Mouse (Mus musculus): ENCODE measurements at regions not wholly inside any gene's neighbourhood (a gene's known extent, or its start where the extent isn't known, plus 50 kb on each side); places are given as distances from the start of the nearest gene placed in this dataset.

- H3K9ac ChIP-seq (replicated peaks; ENCODE audit: low read length), result no peak overlapping the region
- WGBS, result 50% methylated on average over 4 of the region's 4 CpGs
These were observed 114.9 kb upstream of the Kirrel3 start for GRCm38 (mm10) chr9:34370686-34371398.

GRCm38 (mm10) chr9:34375187-34375586 lies 110.5 kb upstream of the Kirrel3 start:
- no peak overlapping the region for H3K4me2 ChIP-seq (replicated peaks; ENCODE audit: low read depth, low read length)

More at GRCm38 (mm10) chr9:34370686-34371398, 114.9 kb upstream of the Kirrel3 start:
- Histone ChIP-seq H3K9me3 (ENCODE audit: low read length) (no peaks in the 10 kb centered on the region), H3K36me3 (ENCODE audit: insufficient read depth, low read length) (no peaks in the 10 kb centered on the region), H3K27me3 (ENCODE audit: insufficient read depth, low read length) (no peaks in the 10 kb centered on the region), H3K27ac (ENCODE audit: low read length) (no peak overlapping the region), H3K4me3 (ENCODE audit: low read length) (no peak overlapping the region), H3K4me1 (ENCODE audit: insufficient read depth, low read length) (no peaks in the 10 kb centered on the region), H3K4me2 (replicated peaks; ENCODE audit: low read depth, low read length) (no peak overlapping the region)
- no peak for ATAC-seq (ENCODE audit: low FRiP score, low TSS enrichment)

GRCm38 (mm10) chr9:34380008-34380407 lies 105.7 kb upstream of the Kirrel3 start:
- no peak overlapping the region for H3K9ac ChIP-seq (replicated peaks; ENCODE audit: low read length)
- 76% methylated on average over 3 of the region's 3 CpGs for WGBS
- no peak overlapping the region for H3K4me3 ChIP-seq (ENCODE audit: low read length)
- no peak overlapping the region for H3K4me2 ChIP-seq (replicated peaks; ENCODE audit: low read depth, low read length)
- H3K27me3 ChIP-seq (ENCODE audit: insufficient read depth, low read length), result no peaks in the 10 kb centered on the region
- no peak overlapping the region for H3K27ac ChIP-seq (ENCODE audit: low read length)
- H3K36me3 ChIP-seq (ENCODE audit: insufficient read depth, low read length), result no peaks in the 10 kb centered on the region
- H3K4me1 ChIP-seq (ENCODE audit: insufficient read depth, low read length), result no peaks in the 10 kb centered on the region
- ATAC-seq (ENCODE audit: low FRiP score, low TSS enrichment), result no peak
- no peaks in the 10 kb centered on the region for H3K9me3 ChIP-seq (ENCODE audit: low read length)

More at GRCm38 (mm10) chr9:34375187-34375586, 110.5 kb upstream of the Kirrel3 start:
- no peaks in the 10 kb centered on the region for H3K27me3 ChIP-seq (ENCODE audit: insufficient read depth, low read length)
- no peaks in the 10 kb centered on the region for H3K4me1 ChIP-seq (ENCODE audit: insufficient read depth, low read length)
- no peaks in the 10 kb centered on the region for H3K9me3 ChIP-seq (ENCODE audit: low read length)
- no peak overlapping the region for H3K27ac ChIP-seq (ENCODE audit: low read length)
- WGBS, result 79% methylated on average over 1 of the region's 1 CpGs
- no peak overlapping the region for H3K9ac ChIP-seq (replicated peaks; ENCODE audit: low read length)
- ATAC-seq (ENCODE audit: low FRiP score, low TSS enrichment), result no peak
- H3K36me3 ChIP-seq (ENCODE audit: insufficient read depth, low read length), result no peaks in the 10 kb centered on the region
- no peak overlapping the region for H3K4me3 ChIP-seq (ENCODE audit: low read length)

GRCm38 (mm10) chr9:34381601-34382000 lies 104.1 kb upstream of the Kirrel3 start:
- Histone ChIP-seq H3K4me1 (ENCODE audit: insufficient read depth, low read length) (no peaks in the 10 kb centered on the region), H3K27me3 (ENCODE audit: insufficient read depth, low read length) (no peaks in the 10 kb centered on the region), H3K27ac (ENCODE audit: low read length) (no peak overlapping the region), H3K9ac (replicated peaks; ENCODE audit: low read length) (no peak overlapping the region), H3K9me3 (ENCODE audit: low read length) (no peaks in the 10 kb centered on the region), H3K4me3 (ENCODE audit: low read length) (no peak overlapping the region), H3K36me3 (ENCODE audit: insufficient read depth, low read length) (no peaks in the 10 kb centered on the region), H3K4me2 (replicated peaks; ENCODE audit: low read depth, low read length) (no peak overlapping the region)
- WGBS, result 74% methylated on average over 3 of the region's 3 CpGs
- ATAC-seq (ENCODE audit: low FRiP score, low TSS enrichment), result no peak

GRCm38 (mm10) chr9:34382208-34382607 lies 103.5 kb upstream of the Kirrel3 start:
- H3K4me1 ChIP-seq (ENCODE audit: insufficient read depth, low read length), result no peaks in the 10 kb centered on the region
- H3K4me2 ChIP-seq (replicated peaks; ENCODE audit: low read depth, low read length), result no peak overlapping the region
- no peaks in the 10 kb centered on the region for H3K9me3 ChIP-seq (ENCODE audit: low read length)
- H3K27me3 ChIP-seq (ENCODE audit: insufficient read depth, low read length), result no peaks in the 10 kb centered on the region
- WGBS, result 41% methylated on average over 1 of the region's 1 CpGs
- H3K36me3 ChIP-seq (ENCODE audit: insufficient read depth, low read length), result no peaks in the 10 kb centered on the region
- no peak for ATAC-seq (ENCODE audit: low FRiP score, low TSS enrichment)
- no peak overlapping the region for H3K27ac ChIP-seq (ENCODE audit: low read length)
- H3K9ac ChIP-seq (replicated peaks; ENCODE audit: low read length), result no peak overlapping the region
- H3K4me3 ChIP-seq (ENCODE audit: low read length), result no peak overlapping the region

- Histone ChIP-seq H3K4me3 (ENCODE audit: low read length) (no peak overlapping the region), H3K9me3 (ENCODE audit: low read length) (no peaks in the 10 kb centered on the region), H3K27me3 (ENCODE audit: insufficient read depth, low read length) (no peaks in the 10 kb centered on the region), H3K4me2 (replicated peaks; ENCODE audit: low read depth, low read length) (no peak overlapping the region), H3K36me3 (ENCODE audit: insufficient read depth, low read length) (no peaks in the 10 kb centered on the region), H3K9ac (replicated peaks; ENCODE audit: low read length) (no peak overlapping the region), H3K27ac (ENCODE audit: low read length) (no peak overlapping the region), H3K4me1 (ENCODE audit: insufficient read depth, low read length) (no peaks in the 10 kb centered on the region)
- ATAC-seq (ENCODE audit: low FRiP score, low TSS enrichment), result no peak
- WGBS, result 58% methylated on average over 4 of the region's 4 CpGs
These were observed 99.6 kb upstream of the Kirrel3 start for GRCm38 (mm10) chr9:34386071-34386470.

GRCm38 (mm10) chr9:34393042-34393441 lies 92.7 kb upstream of the Kirrel3 start:
- H3K9me3 ChIP-seq (ENCODE audit: low read length), result no peaks in the 10 kb centered on the region
- H3K9ac ChIP-seq (replicated peaks; ENCODE audit: low read length), result no peak overlapping the region
- 79% methylated on average over 6 of the region's 6 CpGs for WGBS
- no peak overlapping the region for H3K4me3 ChIP-seq (ENCODE audit: low read length)
- no peak for ATAC-seq (ENCODE audit: low FRiP score, low TSS enrichment)
- no peaks in the 10 kb centered on the region for H3K27me3 ChIP-seq (ENCODE audit: insufficient read depth, low read length)
- H3K27ac ChIP-seq (ENCODE audit: low read length), result no peak overlapping the region
- H3K36me3 ChIP-seq (ENCODE audit: insufficient read depth, low read length), result no peaks in the 10 kb centered on the region
- H3K4me2 ChIP-seq (replicated peaks; ENCODE audit: low read depth, low read length), result no peak overlapping the region
- H3K4me1 ChIP-seq (ENCODE audit: insufficient read depth, low read length), result no peaks in the 10 kb centered on the region

GRCm38 (mm10) chr9:34395839-34396804 lies 89.6 kb upstream of the Kirrel3 start:
- no peaks in the 10 kb centered on the region for H3K36me3 ChIP-seq (ENCODE audit: insufficient read depth, low read length)
- WGBS, result 31% methylated on average over 6 of the region's 6 CpGs

GRCm38 (mm10) chr9:34411699-34412098 lies 74.0 kb upstream of the Kirrel3 start:
- no peak overlapping the region for H3K9ac ChIP-seq (replicated peaks; ENCODE audit: low read length)
- H3K27me3 ChIP-seq (ENCODE audit: insufficient read depth, low read length), result no peaks in the 10 kb centered on the region
- 87% methylated on average over 4 of the region's 4 CpGs for WGBS
- no peak for ATAC-seq (ENCODE audit: low FRiP score, low TSS enrichment)
- H3K27ac ChIP-seq (ENCODE audit: low read length), result no peak overlapping the region
- H3K36me3 ChIP-seq (ENCODE audit: insufficient read depth, low read length), result no peaks in the 10 kb centered on the region
- H3K4me2 ChIP-seq (replicated peaks; ENCODE audit: low read depth, low read length), result no peak overlapping the region
- no peaks in the 10 kb centered on the region for H3K4me1 ChIP-seq (ENCODE audit: insufficient read depth, low read length)
- H3K4me3 ChIP-seq (ENCODE audit: low read length), result no peak overlapping the region
- no peaks in the 10 kb centered on the region for H3K9me3 ChIP-seq (ENCODE audit: low read length)

More at GRCm38 (mm10) chr9:34395839-34396804, 89.6 kb upstream of the Kirrel3 start:
- no peaks in the 10 kb centered on the region for H3K27me3 ChIP-seq (ENCODE audit: insufficient read depth, low read length)
- ATAC-seq (ENCODE audit: low FRiP score, low TSS enrichment), result no peak; the same call in 1 of the 2 replicates
- H3K4me1 ChIP-seq (ENCODE audit: insufficient read depth, low read length), result no peaks in the 10 kb centered on the region
- no peaks in the 10 kb centered on the region for H3K9me3 ChIP-seq (ENCODE audit: low read length)
- no peak overlapping the region for H3K4me2 ChIP-seq (replicated peaks; ENCODE audit: low read depth, low read length)
- no peak overlapping the region for H3K27ac ChIP-seq (ENCODE audit: low read length)
- no peak overlapping the region for H3K9ac ChIP-seq (replicated peaks; ENCODE audit: low read length)
- no peak overlapping the region for H3K4me3 ChIP-seq (ENCODE audit: low read length)

- no peak overlapping the region for H3K4me2 ChIP-seq (replicated peaks; ENCODE audit: low read depth, low read length)
- H3K27me3 ChIP-seq (ENCODE audit: insufficient read depth, low read length), result no peaks in the 10 kb centered on the region
- no peak overlapping the region for H3K27ac ChIP-seq (ENCODE audit: low read length)
- ATAC-seq (ENCODE audit: low FRiP score, low TSS enrichment), result no peak
- H3K4me1 ChIP-seq (ENCODE audit: insufficient read depth, low read length), result no peaks in the 10 kb centered on the region
- H3K4me3 ChIP-seq (ENCODE audit: low read length), result no peak overlapping the region
- no peaks in the 10 kb centered on the region for H3K9me3 ChIP-seq (ENCODE audit: low read length)
- H3K36me3 ChIP-seq (ENCODE audit: insufficient read depth, low read length), result no peaks in the 10 kb centered on the region
- 85% methylated on average over 8 of the region's 8 CpGs for WGBS
- H3K9ac ChIP-seq (replicated peaks; ENCODE audit: low read length), result no peak overlapping the region
These were observed 69.5 kb upstream of the Kirrel3 start for GRCm38 (mm10) chr9:34416153-34416552.

Data from kidney, embryonic 16.5 days (tissue).